Mouse (Mus musculus) intestine, embryonic 15.5 days (tissue): ENCODE measurements around the gene Ndufa9. TPM values are rescaled to one million over a fixed set of nuclear protein-coding genes. Genes with fewer than 3 reads are reported as not detected.

ENCODE experiments used
- polyA plus RNA-seq: library from polyadenylated mRNA; unstranded; fragments of >200 nt; fragmentation: Nextera tagmentation; extraction: Ambion mirVana; gene quantifications from 2 replicates; pipeline ENCODE4 v1.2.1, GENCODE M21; 2015

Ndufa9 gene
- polyA plus RNA-seq, 1 experiment from 2014 or later = 295 TPM

Other genes with a start within 250 kb of the Ndufa9 start
- gene Kcna1, start 202.8 kb downstream of the Ndufa9 start, polyA plus RNA-seq = 0.38 and 0.43 TPM in 2 replicates
- gene Kcna6, start 108.5 kb downstream of the Ndufa9 start, polyA plus RNA-seq = 2.6 and 2.9 TPM in 2 replicates
- gene Akap3, start 4.0 kb upstream of the Ndufa9 start, polyA plus RNA-seq = not detected in 2 replicates
- gene Dyrk4, start 72.7 kb upstream of the Ndufa9 start, polyA plus RNA-seq = 0.06 TPM in 1 of 2 replicates, not detected in the other
- 39.9 and 56.3 TPM in 2 replicates for gene Rad51ap1, start 90.5 kb upstream of the Ndufa9 start, polyA plus RNA-seq
- 15.8 and 18.3 TPM in 2 replicates for gene D6Wsu163e, start 90.8 kb upstream of the Ndufa9 start, polyA plus RNA-seq
- gene Fgf6, start 166.4 kb upstream of the Ndufa9 start, polyA plus RNA-seq = not detected in 2 replicates
- gene Fgf23, start 223.8 kb upstream of the Ndufa9 start, polyA plus RNA-seq = not detected in 2 replicates